Mouse (Mus musculus): Measurements from ENCODE around the gene Rbfox2.

DNA sequence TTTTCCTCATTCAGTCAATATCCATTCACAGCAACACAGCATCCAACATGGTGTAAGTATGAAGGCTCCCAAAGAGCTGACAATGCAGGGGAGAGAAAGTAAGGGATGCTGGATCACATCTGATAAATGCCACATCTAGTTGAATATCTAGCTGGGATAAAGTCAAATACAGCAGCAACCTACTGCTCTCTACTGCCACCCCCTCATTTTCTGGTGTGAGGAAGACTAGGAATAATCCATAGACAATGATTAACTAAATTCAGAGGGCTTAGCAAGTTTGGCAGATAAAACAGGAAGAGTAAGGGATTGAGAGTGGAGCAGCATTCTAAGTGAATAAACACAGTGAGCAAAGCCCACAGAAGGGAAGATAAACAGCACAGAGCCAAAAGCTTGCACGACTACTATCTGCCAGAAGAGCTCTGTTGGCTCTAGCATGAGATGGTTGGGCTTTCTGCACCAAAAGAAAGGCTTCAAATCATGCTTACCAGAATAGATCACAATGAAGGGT lies 140.5 kb downstream of the Rbfox2 start:
- TF ChIP-seq POLR2A (IDR thresholded peaks at IDR 0.05; ENCODE audit: low read depth, low read length) (no peak), CTCF (IDR thresholded peaks at IDR 0.05; ENCODE audit: borderline replicate concordance, insufficient read depth, low read length) (no peak)
